Mouse (Mus musculus) midbrain, embryonic 12.5 days (tissue): ENCODE measurements around the gene Slc25a23. TPM values are rescaled to one million over a fixed set of nuclear protein-coding genes. Genes with fewer than 3 reads are reported as not detected.

Source experiments
- ATAC-seq: fragments of 200-750 bp; cut with Nextera tagmentation; 2 replicates; pipeline ENCODE4 v1.8.0; 2017; ENCODE audit warnings: low read depth, moderate TSS enrichment, moderate library complexity; ENCODE audit not compliant: low FRiP score
- H3K27ac ChIP-seq: fragments of 300-500 bp; sonication (generic); replicated peaks from 2 replicates; pipeline ENCODE4 v1.5.1; 2016; ENCODE audit warnings: mild to moderate bottlenecking
- H3K27me3 ChIP-seq: fragments of 300-500 bp; sonication (generic); 2 replicates; pipeline ENCODE4 v1.6.1; 2016; ENCODE audit warnings: mild to moderate bottlenecking
- H3K36me3 ChIP-seq: fragments of 300-500 bp; sonication (generic); 2 replicates; pipeline ENCODE4 v1.6.1; 2016
- H3K4me1 ChIP-seq: fragments of 300-500 bp; sonication (generic); 2 replicates; pipeline ENCODE4 v1.6.1; 2016
- H3K4me2 ChIP-seq: fragments of 300-500 bp; sonication (generic); replicated peaks from 2 replicates; pipeline ENCODE4 v1.6.1; 2016; ENCODE audit warnings: mild to moderate bottlenecking, moderate library complexity
- H3K4me3 ChIP-seq: fragments of 300-500 bp; sonication (generic); 2 replicates; pipeline ENCODE4 v1.5.1; 2016; ENCODE audit warnings: mild to moderate bottlenecking
- H3K9ac ChIP-seq: fragments of 300-500 bp; sonication (generic); replicated peaks from 2 replicates; pipeline ENCODE4 v1.6.1; 2016; ENCODE audit warnings: mild to moderate bottlenecking, moderate library complexity
- H3K9me3 ChIP-seq: fragments of 300-500 bp; sonication (generic); 2 replicates; pipeline ENCODE4 v1.6.1; 2016; ENCODE audit warnings: mild to moderate bottlenecking
- WGBS: fragments of 180-500 bp; shearing (Covaris S2); methylation state at CpG from one replicate; pipeline ENCODE4 v1.1.7; 2016; 5-methylcytosine and 5-hydroxymethylcytosine counted together
- polyA plus RNA-seq: library from polyadenylated mRNA; unstranded; fragments of >200 nt; fragmentation: Nextera tagmentation; extraction: Ambion mirVana; gene quantifications from 2 replicates; pipeline ENCODE4 v1.2.1, GENCODE M21; 2016

Slc25a23 gene
- polyA plus RNA-seq, 1 experiment from 2014 or later, result 19.0 TPM

DNA sequence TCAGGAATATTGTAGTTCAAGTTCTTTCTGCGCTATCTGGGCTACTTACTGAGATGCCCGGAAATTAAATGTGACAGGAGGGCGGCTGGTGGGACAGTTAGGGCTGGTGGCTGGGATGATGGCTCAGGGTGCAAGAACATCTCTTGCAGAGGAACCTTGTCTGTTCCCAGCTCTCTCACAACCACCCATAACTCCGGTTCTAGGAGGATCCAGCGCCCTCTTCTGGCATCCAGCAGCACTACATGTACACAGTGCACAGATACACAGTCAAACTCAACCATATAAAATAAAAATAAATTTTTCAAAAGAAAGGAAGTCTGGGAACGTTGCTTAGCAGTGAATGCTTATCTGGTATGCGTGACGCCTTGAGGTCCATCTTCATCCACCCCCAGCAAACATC, 20.7 kb downstream of the Slc25a23 start:
- H3K4me2 ChIP-seq, result no peak overlapping the region
- peaks cover 27% of the 10 kb centered on the region for H3K27me3 ChIP-seq
- no peak for ATAC-seq
- no peaks in the 10 kb centered on the region for H3K36me3 ChIP-seq
- H3K9ac ChIP-seq, result no peak overlapping the region
- no peak overlapping the region for H3K4me3 ChIP-seq
- no peaks in the 10 kb centered on the region for H3K4me1 ChIP-seq
- H3K27ac ChIP-seq, result no peak overlapping the region
- no peaks in the 10 kb centered on the region for H3K9me3 ChIP-seq
- 29% methylated on average over 8 of the region's 8 CpGs for WGBS

DNA sequence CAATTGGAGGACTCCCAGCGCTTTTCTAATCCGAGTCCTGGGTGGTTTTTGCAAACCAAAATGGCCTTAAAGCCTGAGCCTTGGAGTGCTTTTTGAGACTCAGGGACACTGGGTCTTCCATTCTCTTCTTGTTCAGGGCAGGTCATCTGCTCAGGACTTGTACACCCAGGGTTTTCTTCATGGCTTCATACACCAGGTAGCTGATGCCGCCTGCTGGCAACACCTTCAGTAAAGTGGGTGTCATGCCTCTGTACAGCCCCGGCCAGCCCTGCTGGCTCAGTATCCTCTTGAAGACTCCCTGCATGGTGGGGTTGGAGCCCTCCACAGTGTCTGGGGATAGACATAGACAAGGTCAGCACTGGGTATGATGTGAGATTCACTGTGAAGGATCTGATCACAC, 26.8 kb downstream of the Slc25a23 start:
- Histone ChIP-seq H3K4me3 (peak overlapping the region; percentile 99; the same call in 1 of the 2 replicates), H3K4me1 (peaks cover 26% of the 10 kb centered on the region), H3K9me3 (no peaks in the 10 kb centered on the region), H3K27me3 (peaks cover 8% of the 10 kb centered on the region), H3K27ac (0 out of 2 replicates have a peak overlapping the region, but pooled peaks have one; percentile 87), H3K4me2 (no peak overlapping the region), H3K36me3 (peaks cover 14% of the 10 kb centered on the region), H3K9ac (no peak overlapping the region)
- 80% methylated on average over 4 of the region's 4 CpGs for WGBS
- ATAC-seq, result no peak

DNA sequence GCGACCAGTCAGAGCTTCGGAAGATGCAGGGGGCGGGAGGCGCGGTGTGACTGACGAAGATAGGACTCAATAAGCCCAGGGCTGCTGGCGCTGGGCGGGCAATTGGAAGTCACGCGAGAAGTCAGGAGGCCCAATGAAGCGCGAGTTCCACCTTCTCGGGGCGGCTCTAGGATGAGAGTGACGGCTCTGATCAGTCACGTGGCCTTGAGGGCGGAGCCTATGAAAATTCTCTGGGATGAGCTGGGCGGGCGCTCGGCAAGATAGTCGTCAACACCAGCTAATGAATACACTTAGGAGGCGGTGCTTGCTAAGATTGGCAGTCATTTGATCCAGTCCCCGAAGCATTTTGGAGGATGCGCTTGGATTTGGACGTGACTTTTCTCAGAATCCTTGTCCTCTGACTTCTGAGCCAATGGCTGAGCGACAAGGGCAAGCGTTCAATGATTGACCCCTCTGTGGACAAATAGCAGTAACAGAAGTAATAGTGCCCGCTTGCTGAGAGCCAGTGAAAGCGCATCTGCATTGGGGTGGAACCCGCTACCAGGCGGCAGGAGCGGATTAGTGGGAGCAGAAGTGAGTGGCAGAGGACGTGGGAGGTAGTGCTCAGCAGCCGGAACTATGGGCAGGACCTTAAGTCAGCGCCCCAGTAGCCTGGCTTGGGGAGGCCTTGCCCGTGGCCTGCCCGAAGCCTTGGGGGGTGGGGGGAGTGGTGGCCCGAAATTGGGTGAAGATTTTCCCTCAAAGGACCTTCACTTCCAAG, 27.8 kb downstream of the Slc25a23 start:
- Histone ChIP-seq H3K27me3 (peaks cover 4% of the 10 kb centered on the region; the same call in 1 of the 2 replicates), H3K27ac (peak overlapping the region; percentile 87), H3K4me1 (peaks cover 26% of the 10 kb centered on the region), H3K4me3 (peak overlapping the region; percentile 99), H3K9ac (no peak overlapping the region; the same call in 1 of the 2 replicates), H3K9me3 (no peaks in the 10 kb centered on the region), H3K36me3 (peaks cover 24% of the 10 kb centered on the region), H3K4me2 (peak overlapping the region; percentile 55)
- WGBS, result under 1% methylated on average over 38 of the region's 38 CpGs
- ATAC-seq, result peak; percentile 98

DNA sequence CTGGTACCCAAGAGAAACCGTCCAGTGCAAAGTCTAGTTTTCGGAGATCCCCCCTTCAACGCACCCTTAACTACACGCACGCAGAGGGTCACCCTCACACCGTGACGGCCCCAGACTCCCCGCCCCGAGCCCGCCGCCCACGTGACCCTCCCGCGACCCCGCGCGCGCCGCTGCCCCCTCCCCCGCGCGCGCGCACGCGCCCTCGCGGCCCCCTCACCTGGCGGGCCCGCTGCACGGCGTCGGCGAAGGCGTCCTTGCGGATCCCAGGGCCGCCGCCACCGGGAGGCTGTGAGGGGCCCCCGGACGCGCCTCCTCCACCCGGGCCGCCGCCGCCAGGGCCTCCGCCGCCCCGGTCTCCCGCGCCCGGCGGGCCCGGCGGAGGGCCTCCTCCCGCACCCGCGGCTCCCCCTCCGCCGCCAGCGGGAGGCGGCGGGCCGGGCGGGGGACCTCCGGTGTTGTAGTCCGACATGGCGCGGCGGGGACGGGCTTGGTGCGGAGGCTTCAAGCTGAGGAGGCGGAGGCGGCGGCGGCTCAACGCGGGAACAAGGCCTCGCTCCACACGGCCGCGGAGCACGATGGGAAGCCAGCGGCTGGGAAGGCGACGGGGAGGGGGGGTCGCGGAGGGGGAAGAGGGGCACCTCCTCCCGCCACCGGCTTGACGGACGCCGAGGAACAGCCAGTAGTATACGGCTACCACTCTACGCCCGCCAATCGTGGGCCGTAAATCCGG, 28.6 kb downstream of the Slc25a23 start, which contains the start of gene Khsrp:
Khsrp (minus strand) TSS at position 592 of the 730 bp plus-strand sequence.
- Histone ChIP-seq H3K27ac (peak within 1 kb of the TSS; percentile 94), H3K4me1 (peaks cover 26% of the 10 kb centered on the region), H3K36me3 (peaks cover 31% of the 10 kb centered on the region), H3K4me3 (peak within 1 kb of the TSS; percentile 99), H3K27me3 (peaks cover 4% of the 10 kb centered on the region; the same call in 1 of the 2 replicates), H3K9me3 (no peaks in the 10 kb centered on the region), H3K9ac (peak within 1 kb of the TSS; percentile 100), H3K4me2 (peak within 1 kb of the TSS; percentile 96)
- ATAC-seq, result peak; percentile 0; the same call in 1 of the 2 replicates
- under 1% methylated on average over 75 of the region's 99 CpGs for WGBS

DNA sequence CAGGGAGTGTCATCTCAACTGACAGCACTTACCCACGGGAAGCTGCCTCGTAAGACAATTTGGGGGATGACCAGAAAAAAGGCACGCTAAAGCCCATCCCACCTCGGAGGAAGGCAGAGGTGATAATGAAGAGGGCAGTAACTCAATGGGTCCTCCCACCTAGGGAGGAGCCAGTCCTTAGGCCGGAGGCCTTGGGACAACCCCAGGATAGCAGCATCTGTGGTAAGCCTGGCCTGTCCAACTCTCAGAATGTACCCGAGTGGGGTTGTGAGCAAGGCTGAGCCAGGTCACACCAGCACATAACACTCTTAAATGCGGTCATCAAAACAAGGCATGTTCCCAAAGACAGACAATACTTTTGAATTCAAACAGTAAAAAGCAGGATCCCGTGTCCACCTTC, 30.0 kb downstream of the Slc25a23 start:
- no peak overlapping the region for H3K27ac ChIP-seq
- no peak for ATAC-seq

DNA sequence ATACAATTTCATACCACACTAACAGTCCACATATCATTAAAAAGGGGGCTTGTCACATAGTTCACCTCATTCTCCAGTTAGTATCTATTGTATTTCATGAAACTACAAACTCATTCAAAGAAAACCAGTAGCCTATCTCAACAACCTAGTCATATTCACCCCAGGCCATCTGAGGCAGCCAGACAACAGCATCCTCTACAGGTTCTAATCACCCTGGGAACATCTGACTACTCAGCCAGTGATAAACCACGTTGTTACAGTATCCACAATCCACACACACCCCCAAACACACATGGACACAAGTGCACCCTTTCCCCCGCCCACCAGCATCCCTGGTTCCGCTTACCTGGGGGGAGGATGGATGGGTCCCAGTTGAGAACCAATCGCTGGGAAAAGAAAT, 32.2 kb downstream of the Slc25a23 start:
- ATAC-seq, result no peak
- no peak overlapping the region for H3K4me3 ChIP-seq
- no peaks in the 10 kb centered on the region for H3K27me3 ChIP-seq
- H3K9ac ChIP-seq, result no peak overlapping the region
- peaks cover 20% of the 10 kb centered on the region for H3K4me1 ChIP-seq
- H3K4me2 ChIP-seq, result no peak overlapping the region
- WGBS, result 92% methylated on average over 4 of the region's 4 CpGs
- H3K9me3 ChIP-seq, result no peaks in the 10 kb centered on the region
- H3K36me3 ChIP-seq, result peaks cover 67% of the 10 kb centered on the region
- no peak overlapping the region for H3K27ac ChIP-seq

More for the DNA sequence above, 30.0 kb downstream of the Slc25a23 start:
- peaks cover 26% of the 10 kb centered on the region for H3K4me1 ChIP-seq
- H3K27me3 ChIP-seq, result 0 out of 2 replicates have a peak, but pooled peaks cover 1% of the 10 kb centered on the region
- WGBS, result 60% methylated on average over 8 of the region's 8 CpGs
- H3K4me3 ChIP-seq, result peak overlapping the region; percentile 99
- peak overlapping the region; percentile 96 for H3K4me2 ChIP-seq
- no peaks in the 10 kb centered on the region for H3K9me3 ChIP-seq
- peak overlapping the region; percentile 100 for H3K9ac ChIP-seq
- peaks cover 45% of the 10 kb centered on the region for H3K36me3 ChIP-seq

DNA sequence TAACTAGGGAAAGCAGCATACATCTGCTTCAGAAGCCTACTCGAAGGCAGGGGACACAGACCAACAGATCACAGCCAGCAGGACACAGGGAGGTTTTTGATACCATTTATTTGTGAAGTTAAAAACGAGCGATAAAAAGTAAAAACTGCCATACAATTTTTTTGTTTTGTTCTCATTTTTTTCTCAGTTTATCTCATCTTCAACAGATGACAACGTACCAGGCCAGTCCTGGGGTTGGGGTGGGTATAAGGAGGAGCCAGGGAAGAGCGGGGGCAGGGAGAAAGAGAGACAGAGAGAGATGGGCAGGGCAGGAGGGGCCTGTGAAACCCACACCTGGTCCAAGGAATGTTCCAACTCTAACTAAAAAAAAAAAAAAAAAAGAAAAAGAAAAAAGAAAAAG, 38.7 kb downstream of the Slc25a23 start:
- Histone ChIP-seq H3K9ac (no peak overlapping the region), H3K4me3 (no peak overlapping the region), H3K36me3 (peaks cover 64% of the 10 kb centered on the region), H3K4me2 (no peak overlapping the region), H3K27ac (no peak overlapping the region), H3K27me3 (no peaks in the 10 kb centered on the region), H3K9me3 (no peaks in the 10 kb centered on the region), H3K4me1 (no peaks in the 10 kb centered on the region)
- WGBS, result 93% methylated on average over 5 of the region's 5 CpGs
- no peak for ATAC-seq

DNA sequence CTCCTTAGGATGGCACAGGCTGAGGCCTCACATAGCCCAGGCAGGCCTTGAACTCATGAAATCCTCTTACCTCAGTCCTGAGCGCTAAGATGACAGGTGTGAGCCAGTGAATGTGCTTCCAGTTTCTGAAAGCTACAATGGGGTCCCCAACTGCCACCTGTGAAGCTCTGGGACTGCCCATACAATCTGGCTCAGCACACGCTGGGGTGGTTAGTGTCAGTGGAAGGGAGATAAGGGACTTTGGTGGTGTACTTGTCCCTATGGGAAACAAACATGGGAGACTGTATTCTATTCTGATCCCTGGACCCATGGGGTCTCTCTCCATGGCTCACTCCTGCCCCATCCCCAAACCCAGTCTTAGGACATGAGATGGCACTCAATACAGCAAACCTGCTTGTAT, 40.0 kb downstream of the Slc25a23 start:
- no peak for ATAC-seq
- H3K4me1 ChIP-seq, result no peaks in the 10 kb centered on the region
- H3K4me2 ChIP-seq, result no peak overlapping the region
- 86% methylated on average over 2 of the region's 2 CpGs for WGBS
- H3K4me3 ChIP-seq, result no peak overlapping the region
- no peaks in the 10 kb centered on the region for H3K9me3 ChIP-seq
- no peak overlapping the region for H3K27ac ChIP-seq
- no peaks in the 10 kb centered on the region for H3K27me3 ChIP-seq
- no peak overlapping the region for H3K9ac ChIP-seq
- peaks cover 51% of the 10 kb centered on the region for H3K36me3 ChIP-seq

DNA sequence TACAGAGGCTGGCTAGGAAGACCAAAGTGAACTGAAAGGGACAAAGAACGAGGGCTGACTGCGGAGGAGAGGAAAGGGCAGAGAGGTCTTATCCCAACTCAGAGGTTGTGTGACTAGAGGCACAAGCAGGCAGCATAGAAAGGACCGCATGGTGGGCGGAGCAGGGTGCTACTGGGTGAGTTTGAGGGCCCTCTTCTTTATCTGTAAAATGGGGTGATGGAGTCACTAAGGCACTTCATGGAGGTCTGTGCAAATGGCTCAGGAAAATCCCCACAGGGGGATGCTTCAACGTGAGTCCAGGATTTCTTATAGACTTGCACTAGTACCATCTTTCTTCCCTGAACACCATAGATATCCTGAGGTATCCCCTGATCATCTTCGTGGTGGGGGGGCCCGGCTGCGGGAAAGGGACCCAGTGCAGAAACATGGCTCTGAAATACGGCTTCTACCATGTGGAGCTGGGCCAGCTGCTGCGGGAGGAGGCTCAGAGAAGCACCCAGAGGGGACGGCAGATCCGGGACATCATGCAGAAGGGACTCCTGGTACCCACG, 47.3 kb downstream of the Slc25a23 start:
- ATAC-seq, result no peak
- H3K9me3 ChIP-seq, result no peaks in the 10 kb centered on the region
- 73% methylated on average over 13 of the region's 13 CpGs for WGBS
- H3K27me3 ChIP-seq, result 0 out of 2 replicates have a peak, but pooled peaks cover 3% of the 10 kb centered on the region
- H3K4me3 ChIP-seq, result peak overlapping the region; percentile 75
- H3K4me1 ChIP-seq, result peaks cover 17% of the 10 kb centered on the region
- H3K36me3 ChIP-seq, result peaks cover 18% of the 10 kb centered on the region
- peak overlapping the region; percentile 77; the same call in 1 of the 2 replicates for H3K9ac ChIP-seq
- peak overlapping the region; percentile 68 for H3K4me2 ChIP-seq
- H3K27ac ChIP-seq, result peak overlapping the region; percentile 93

DNA sequence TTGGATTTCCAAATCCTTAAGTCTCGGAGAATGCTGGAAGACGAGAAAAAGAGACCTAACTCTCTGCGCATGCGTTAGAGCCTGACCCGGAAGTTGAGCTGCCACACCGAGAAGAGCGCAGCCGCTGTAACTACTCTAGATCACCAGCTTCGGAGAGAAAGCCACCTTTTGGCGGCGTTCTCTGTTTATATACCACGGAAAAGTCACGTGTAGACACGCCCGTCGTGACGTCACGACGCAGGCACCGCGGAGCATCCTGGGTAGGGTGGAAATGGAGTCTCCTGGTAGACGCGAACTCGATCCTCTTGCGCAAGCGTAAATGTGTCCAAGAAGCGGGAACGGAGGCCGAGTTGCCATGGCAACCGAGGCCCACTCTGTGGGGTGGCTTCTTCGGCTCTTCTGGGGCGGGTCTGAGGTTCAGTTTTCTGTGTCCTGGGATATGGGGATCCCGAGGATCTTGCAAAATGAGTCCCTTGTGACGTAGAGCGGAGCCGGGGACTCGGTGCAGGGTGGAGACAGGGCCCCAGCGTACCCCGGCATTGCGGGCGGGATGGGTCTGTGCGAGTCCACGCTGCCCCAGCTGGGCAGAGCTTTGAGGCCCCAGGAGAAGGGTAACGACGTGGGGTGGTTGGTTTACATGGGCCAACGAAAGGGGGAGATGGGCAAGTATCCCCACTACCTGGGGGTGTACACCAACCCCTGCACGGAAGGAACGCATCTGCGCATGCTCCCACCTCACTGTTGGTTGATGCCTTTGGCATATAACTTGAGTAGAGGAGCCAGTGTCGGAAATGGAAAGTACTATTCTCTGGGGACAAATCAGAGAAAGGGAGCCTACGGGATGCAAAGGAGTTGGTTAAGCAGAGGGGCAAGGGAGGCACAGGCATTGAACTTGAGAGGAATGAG, 48.2 kb downstream of the Slc25a23 start, which contains the start of the genes Gtf2f1 and Gm17949:
Gtf2f1 (minus strand) TSS at position 53 of the 906 bp plus-strand sequence.
Gm17949 (plus strand) TSS at position 234 of the 906 bp plus-strand sequence.
- peak within 1 kb of the TSS; percentile 92 for H3K4me2 ChIP-seq
- H3K4me3 ChIP-seq, result peak within 1 kb of the TSS; percentile 75
- H3K36me3 ChIP-seq, result peaks cover 26% of the 10 kb centered on the region
- H3K27ac ChIP-seq, result peak within 1 kb of the TSS; percentile 93
- H3K27me3 ChIP-seq, result 0 out of 2 replicates have a peak, but pooled peaks cover 3% of the 10 kb centered on the region
- peak within 1 kb of the TSS; percentile 82 for H3K9ac ChIP-seq
- 1% methylated on average over 51 of the region's 51 CpGs for WGBS
- H3K4me1 ChIP-seq, result peaks cover 17% of the 10 kb centered on the region
- H3K9me3 ChIP-seq, result no peaks in the 10 kb centered on the region
- peak; percentile 94 for ATAC-seq

DNA sequence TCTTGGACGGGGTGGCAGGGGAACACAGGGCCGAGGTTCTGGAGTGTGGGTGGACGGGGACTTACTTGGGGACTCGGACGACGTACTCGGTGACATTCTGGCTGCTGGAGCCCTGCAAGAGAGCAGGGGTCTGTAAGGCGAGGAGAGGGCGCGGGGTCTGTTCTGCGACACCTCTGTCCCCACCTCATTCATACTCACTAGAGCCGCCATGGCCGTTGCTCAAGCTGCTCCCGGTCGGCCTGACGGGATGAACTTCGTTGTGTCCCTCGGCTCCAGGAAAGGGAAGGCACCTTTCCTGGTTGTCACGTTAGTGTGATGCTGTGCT, 48.8 kb downstream of the Slc25a23 start:
- Histone ChIP-seq H3K36me3 (peaks cover 32% of the 10 kb centered on the region), H3K9me3 (no peaks in the 10 kb centered on the region), H3K4me3 (peak overlapping the region; percentile 75), H3K4me2 (peak overlapping the region; percentile 92), H3K27me3 (0 out of 2 replicates have a peak, but pooled peaks cover 3% of the 10 kb centered on the region), H3K9ac (peak overlapping the region; percentile 82), H3K4me1 (peaks cover 17% of the 10 kb centered on the region), H3K27ac (peak overlapping the region; percentile 66)
- peak; percentile 59 for ATAC-seq
- under 1% methylated on average over 19 of the region's 19 CpGs for WGBS
